In the genomic region with DNA sequence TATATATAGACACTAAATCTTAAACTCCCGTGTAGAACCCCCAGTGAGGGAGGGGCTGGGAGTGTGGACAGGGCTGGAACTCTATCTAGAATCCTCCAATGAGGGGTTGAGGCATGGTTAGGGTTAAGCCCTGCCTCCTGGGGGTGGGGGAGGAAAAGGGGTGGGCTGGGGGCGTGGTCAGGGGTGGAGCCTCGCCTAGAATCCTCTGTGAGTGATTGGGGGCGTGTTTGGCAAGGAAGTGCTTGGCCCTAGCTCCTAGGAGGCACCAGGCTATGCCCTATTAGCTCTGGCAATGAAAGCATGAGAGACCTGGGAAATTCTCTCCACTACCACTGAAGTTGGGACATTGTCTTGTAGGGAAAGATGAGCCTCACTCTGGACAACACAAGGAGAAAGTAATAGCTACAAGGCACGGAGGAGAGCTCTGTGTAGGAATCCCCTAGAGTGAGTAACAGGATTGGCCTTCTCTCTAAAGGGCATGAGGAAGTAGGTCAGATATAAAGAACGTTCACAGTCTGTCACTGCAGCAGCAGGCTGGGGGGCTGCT, we compare ENCODE assay signal across 8 mouse cellular contexts. TPM values are rescaled to one million over a fixed set of nuclear protein-coding genes. Genes with fewer than 3 reads are reported as not detected.
DNase-seq lines count a peak whose midpoint lies in the region; ATAC-seq and TF ChIP-seq lines count a peak whose summit lies in the region.

No protein-coding gene starts in this region.

- no peak overlapping the region for H3K4me3 ChIP-seq in hindbrain, embryonic 16.5 days (ENCODE audit: low read length)
- H3K4me3 ChIP-seq in liver, embryonic 14.5 days (ENCODE audit: insufficient read depth in 1 of 2, low read depth in 2 of 2, low read length in 2 of 2), result peak overlapping the region; percentile 8 to 34
- H3K4me3 ChIP-seq in neural tube, embryonic 11.5 days (ENCODE audit: low read depth, low read length), result peak overlapping the region; percentile 14; the same call in 1 of the 2 replicates

- H3K4me2 ChIP-seq in hindbrain, embryonic 16.5 days (ENCODE audit: low read length), result peak overlapping the region; percentile 30
- H3K4me2 ChIP-seq in liver, embryonic 14.5 days (ENCODE audit: low read depth), result peak overlapping the region; percentile 76
- peak overlapping the region; percentile 33 for H3K4me2 ChIP-seq in neural tube, embryonic 11.5 days (ENCODE audit: low read depth)

- no peak overlapping the region for H3K9ac ChIP-seq in hindbrain, embryonic 16.5 days (ENCODE audit: low read depth, low read length)
- H3K9ac ChIP-seq in liver, embryonic 14.5 days (replicated peaks), result no peak overlapping the region; the same call in 1 of the 2 replicates
- H3K9ac ChIP-seq in neural tube, embryonic 11.5 days (ENCODE audit: low read length), result no peak overlapping the region

- DNase-seq in layer of hippocampus, postnatal 14 days (ENCODE audit: low spot score in 2 of 2), result peak; percentile 26 to 61
- DNase-seq in layer of hippocampus, adult 18-20 months (ENCODE audit: low spot score in 2 of 2), result no peak
- peak; percentile 57 to 81 for DNase-seq in cerebellum, postnatal 14 days
- DNase-seq in gastrocnemius, adult 8-10 months (ENCODE audit: low spot score in 2 of 2), result peak; percentile 52 to 70
- DNase-seq in liver, embryonic 14.5 days (ENCODE audit: low read depth in 3 of 3, low spot score in 3 of 3), result peak; percentile 69 to 72 (median 72)
- DNase-seq in neural tube, embryonic 11.5 days (ENCODE audit: low spot score), result peak; percentile 82
- DNase-seq in thymus, postnatal 0 days (ENCODE audit: low spot score), result peak; percentile 81

- no peak for TF ChIP-seq EP300 in liver, embryonic 14.5 days (IDR thresholded peaks at IDR 0.05; ENCODE audit: low read depth)

- no peaks in the 10 kb centered on the region for H3K36me3 ChIP-seq in hindbrain, embryonic 16.5 days (ENCODE audit: control insufficient read depth, insufficient read depth, low read length)
- no peaks in the 10 kb centered on the region for H3K36me3 ChIP-seq in liver, embryonic 14.5 days (replicated peaks; ENCODE audit: control insufficient read depth, insufficient read depth, low read depth)
- H3K36me3 ChIP-seq in neural tube, embryonic 11.5 days (ENCODE audit: control insufficient read depth, insufficient read depth, low read length), result no peaks in the 10 kb centered on the region

- no peak for TF ChIP-seq CTCF in liver, embryonic 14.5 days (IDR thresholded peaks at IDR 0.05; ENCODE audit: low read depth)

- peaks cover 21% of the 10 kb centered on the region for H3K4me1 ChIP-seq in hindbrain, embryonic 16.5 days (ENCODE audit: control insufficient read depth, insufficient read depth, low read depth, low read length)
- H3K4me1 ChIP-seq in liver, embryonic 14.5 days (replicated peaks; ENCODE audit: control insufficient read depth in 2 of 2, insufficient read depth in 2 of 2, low read length in 1 of 2), result peaks cover 24 to 27% of the 10 kb centered on the region in 2 experiments
- peaks cover 21% of the 10 kb centered on the region for H3K4me1 ChIP-seq in neural tube, embryonic 11.5 days (ENCODE audit: control insufficient read depth, insufficient read depth, low read length)

- peak; percentile 24 for ATAC-seq in hindbrain, embryonic 16.5 days
- peak; percentile 59 for ATAC-seq in liver, embryonic 14.5 days (ENCODE audit: insufficient read depth)
- ATAC-seq in neural tube, embryonic 11.5 days (ENCODE audit: insufficient read depth, low FRiP score, low TSS enrichment), result peak; percentile 42; the same call in 1 of the 2 replicates

- no peaks in the 10 kb centered on the region for H3K9me3 ChIP-seq in hindbrain, embryonic 16.5 days (ENCODE audit: control insufficient read depth, low read length)
- no peaks in the 10 kb centered on the region for H3K9me3 ChIP-seq in liver, embryonic 14.5 days (ENCODE audit: control insufficient read depth, low read length)
- no peaks in the 10 kb centered on the region for H3K9me3 ChIP-seq in neural tube, embryonic 11.5 days (ENCODE audit: control insufficient read depth, low read length)

- no peaks in the 10 kb centered on the region for H3K27me3 ChIP-seq in hindbrain, embryonic 16.5 days (replicated peaks; ENCODE audit: control insufficient read depth, insufficient read depth, low read length)
- H3K27me3 ChIP-seq in liver, embryonic 14.5 days (ENCODE audit: control insufficient read depth, insufficient read depth, low read length), result no peaks in the 10 kb centered on the region
- no peaks in the 10 kb centered on the region for H3K27me3 ChIP-seq in neural tube, embryonic 11.5 days (ENCODE audit: control insufficient read depth, insufficient read depth, low read length)

- H3K27ac ChIP-seq in hindbrain, embryonic 16.5 days (ENCODE audit: low read depth, low read length), result no peak overlapping the region
- no peak overlapping the region for H3K27ac ChIP-seq in liver, embryonic 14.5 days
- H3K27ac ChIP-seq in neural tube, embryonic 11.5 days (ENCODE audit: low read depth, low read length), result no peak overlapping the region

- 3% methylated on average over 6 of the region's 6 CpGs for WGBS in hindbrain, embryonic 16.5 days
- WGBS in liver, embryonic 14.5 days (ENCODE audit: insufficient replicate concordance), result 4% methylated on average over 6 of the region's 6 CpGs
- WGBS in neural tube, embryonic 11.5 days, result 4% methylated on average over 6 of the region's 6 CpGs

RNA-seq across cellular contexts. Expression of a gene that starts 2.9 kb away (rescaled TPM):
- total RNA-seq in layer of hippocampus, postnatal 14 days (2021), result 10 to 100 TPM; 60.6 to 62.2 TPM
- 10 to 100 TPM; 40.6 to 49.6 TPM for total RNA-seq in layer of hippocampus, adult 18-20 months (2021)
- total RNA-seq in gastrocnemius, adult 8-10 months (2022), result 10 to 100 TPM; 12.4 to 13.8 (median 13.5) TPM
- 13.2 and 16.9 TPM in 2 replicates for polyA plus RNA-seq in hindbrain, embryonic 16.5 days (2015; fragmentation: Nextera tagmentation; extraction: Ambion mirVana)
- 11.5 and 11.6 TPM in 2 replicates for polyA plus RNA-seq in liver, embryonic 14.5 days (2012; rRNA removed)
- 7.1 and 8.3 TPM in 2 replicates for polyA plus RNA-seq in liver, embryonic 14.5 days (2014; fragmentation: Nextera tagmentation; extraction: Ambion mirVana)
- 23.9 and 24.3 TPM in 2 replicates for polyA plus RNA-seq in neural tube, embryonic 11.5 days (2014; fragmentation: Nextera tagmentation; extraction: Ambion mirVana)
- 10.5 and 15.0 TPM in 2 replicates for polyA plus RNA-seq in thymus, postnatal 0 days (2015; fragmentation: Nextera tagmentation; extraction: Ambion mirVana)

RNA-seq across cellular contexts. Expression of a gene that starts 10.1 kb away (rescaled TPM):
- 100 to 1,000 TPM; 137 to 144 TPM for total RNA-seq in layer of hippocampus, postnatal 14 days (2021)
- total RNA-seq in layer of hippocampus, adult 18-20 months (2021), result 100 to 1,000 TPM; 138 TPM
- total RNA-seq in gastrocnemius, adult 8-10 months (2022), result 10 to 100 TPM; 24.1 to 29.3 (median 27.8) TPM
- 102 and 105 TPM in 2 replicates for polyA plus RNA-seq in hindbrain, embryonic 16.5 days (2015; fragmentation: Nextera tagmentation; extraction: Ambion mirVana)
- polyA plus RNA-seq in liver, embryonic 14.5 days (2012; rRNA removed), result 24.5 and 26.2 TPM in 2 replicates
- 20.1 and 22.4 TPM in 2 replicates for polyA plus RNA-seq in liver, embryonic 14.5 days (2014; fragmentation: Nextera tagmentation; extraction: Ambion mirVana)
- 69.3 and 79.1 TPM in 2 replicates for polyA plus RNA-seq in neural tube, embryonic 11.5 days (2014; fragmentation: Nextera tagmentation; extraction: Ambion mirVana)
- 48.0 and 54.8 TPM in 2 replicates for polyA plus RNA-seq in thymus, postnatal 0 days (2015; fragmentation: Nextera tagmentation; extraction: Ambion mirVana)

RNA-seq across cellular contexts. Expression of a gene that starts 45.8 kb away (rescaled TPM):
- total RNA-seq in layer of hippocampus, postnatal 14 days (2021), result 10 to 100 TPM; 41.0 to 45.9 TPM
- total RNA-seq in layer of hippocampus, adult 18-20 months (2021), result 10 to 100 TPM; 52.3 to 57.3 TPM
- 10 to 100 TPM; 26.0 to 33.2 (median 29.9) TPM for total RNA-seq in gastrocnemius, adult 8-10 months (2022)
- 44.7 and 59.9 TPM in 2 replicates for polyA plus RNA-seq in hindbrain, embryonic 16.5 days (2015; fragmentation: Nextera tagmentation; extraction: Ambion mirVana)
- polyA plus RNA-seq in liver, embryonic 14.5 days (2012; rRNA removed), result 26.1 and 35.6 TPM in 2 replicates
- polyA plus RNA-seq in liver, embryonic 14.5 days (2014; fragmentation: Nextera tagmentation; extraction: Ambion mirVana), result 36.1 and 40.7 TPM in 2 replicates
- 96.6 and 101 TPM in 2 replicates for polyA plus RNA-seq in neural tube, embryonic 11.5 days (2014; fragmentation: Nextera tagmentation; extraction: Ambion mirVana)
- polyA plus RNA-seq in thymus, postnatal 0 days (2015; fragmentation: Nextera tagmentation; extraction: Ambion mirVana), result 62.7 and 80.3 TPM in 2 replicates

RNA-seq across cellular contexts. Expression of a gene that starts 46.3 kb away (rescaled TPM):
- total RNA-seq in layer of hippocampus, postnatal 14 days (2021), result 10 to 100 TPM; 57.1 to 57.8 TPM
- total RNA-seq in layer of hippocampus, adult 18-20 months (2021), result 10 to 100 TPM; 63.3 to 71.2 TPM
- 10 to 100 TPM; 24.2 to 34.4 (median 32.0) TPM for total RNA-seq in gastrocnemius, adult 8-10 months (2022)
- polyA plus RNA-seq in hindbrain, embryonic 16.5 days (2015; fragmentation: Nextera tagmentation; extraction: Ambion mirVana), result 129 and 140 TPM in 2 replicates
- polyA plus RNA-seq in liver, embryonic 14.5 days (2012; rRNA removed), result 46.7 and 50.8 TPM in 2 replicates
- polyA plus RNA-seq in liver, embryonic 14.5 days (2014; fragmentation: Nextera tagmentation; extraction: Ambion mirVana), result 77.0 and 85.0 TPM in 2 replicates
- 150 and 153 TPM in 2 replicates for polyA plus RNA-seq in neural tube, embryonic 11.5 days (2014; fragmentation: Nextera tagmentation; extraction: Ambion mirVana)
- polyA plus RNA-seq in thymus, postnatal 0 days (2015; fragmentation: Nextera tagmentation; extraction: Ambion mirVana), result 137 and 140 TPM in 2 replicates

RNA-seq across cellular contexts. Expression of a gene that starts 50.2 kb away (rescaled TPM):
- 10 to 100 TPM; 44.8 to 54.7 TPM for total RNA-seq in layer of hippocampus, postnatal 14 days (2021)
- 10 to 100 TPM; 52.5 to 54.7 TPM for total RNA-seq in layer of hippocampus, adult 18-20 months (2021)
- total RNA-seq in gastrocnemius, adult 8-10 months (2022), result 1 to 10 TPM; 1.0 to 3.1 (median 2.7) TPM
- 43.7 and 50.4 TPM in 2 replicates for polyA plus RNA-seq in hindbrain, embryonic 16.5 days (2015; fragmentation: Nextera tagmentation; extraction: Ambion mirVana)
- polyA plus RNA-seq in liver, embryonic 14.5 days (2012; rRNA removed), result 9.9 and 11.3 TPM in 2 replicates
- polyA plus RNA-seq in liver, embryonic 14.5 days (2014; fragmentation: Nextera tagmentation; extraction: Ambion mirVana), result 4.0 and 6.0 TPM in 2 replicates
- polyA plus RNA-seq in neural tube, embryonic 11.5 days (2014; fragmentation: Nextera tagmentation; extraction: Ambion mirVana), result 10.6 and 11.5 TPM in 2 replicates
- 17.8 and 20.1 TPM in 2 replicates for polyA plus RNA-seq in thymus, postnatal 0 days (2015; fragmentation: Nextera tagmentation; extraction: Ambion mirVana)

Comparison
In these comparisons a context has a peak if more than half of its experiments do, and no peak if none do; other contexts are left out.
1. DNase-seq: peak in layer of hippocampus, postnatal 14 days (2 of 2), cerebellum, postnatal 14 days (2 of 2), gastrocnemius, adult 8-10 months (2 of 2), liver, embryonic 14.5 days (3 of 3), neural tube, embryonic 11.5 days (single experiment) and thymus, postnatal 0 days (single experiment); none in layer of hippocampus, adult 18-20 months (0 of 2).
2. Peak in every context shown above with its lines, with median percentiles within 50 percentile points of each other: ATAC-seq and H3K4me2 ChIP-seq.